Mouse (Mus musculus) thymus, adult 2 months (tissue): ENCODE results near the gene Urb1.

ENCODE experiments used
- CTCF ChIP-seq: fragments of 200-500 bp; IDR thresholded peaks from 2 replicates; pipeline ENCODE4 v1.5.1; 2012; ENCODE audit warnings: mild to moderate bottlenecking, control low read depth, low read length, moderate library complexity, borderline replicate concordance; ENCODE audit not compliant: control insufficient read depth, poor library complexity, insufficient read depth; ENCODE audit errors: extremely low read depth
- POLR2A ChIP-seq: fragments of 200-500 bp; IDR thresholded peaks from 2 replicates; pipeline ENCODE4 v1.6.1; 2012; ENCODE audit warnings: mild to moderate bottlenecking, low read length, control low read depth, moderate library complexity; ENCODE audit not compliant: control insufficient read depth, poor library complexity, insufficient read depth; ENCODE audit errors: extremely low read depth

DNA sequence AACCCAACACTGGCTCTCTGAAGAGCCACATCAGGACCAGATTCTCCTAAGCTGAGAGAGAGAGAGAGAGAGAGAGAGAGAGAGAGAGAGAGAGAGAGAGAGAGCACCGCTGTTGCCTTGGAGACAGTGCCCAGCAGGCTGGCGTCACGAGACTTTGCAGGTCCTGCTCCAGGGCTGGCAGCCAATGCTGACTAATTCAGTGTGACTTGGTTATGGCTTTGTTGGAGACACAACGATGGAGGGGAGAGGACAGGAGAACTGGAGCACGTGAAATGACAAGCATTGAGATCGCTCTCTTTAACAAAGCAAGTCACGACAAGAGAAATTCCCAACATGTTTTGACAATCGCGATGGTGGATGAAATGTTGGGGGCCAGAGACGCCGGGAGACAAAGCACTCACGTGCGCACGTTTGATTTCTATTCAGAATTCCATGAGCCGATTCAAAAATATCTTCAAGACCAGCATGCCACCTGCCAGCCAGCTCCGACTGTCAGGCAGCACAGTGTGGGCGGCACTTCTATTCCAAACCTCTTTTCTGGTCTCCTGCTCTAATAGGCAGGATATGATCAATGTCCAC lies 100.4 kb downstream of the Urb1 start:
- TF ChIP-seq POLR2A (no peak), CTCF (no peak)
